Mouse (Mus musculus) right cerebral cortex, adult 18-20 months (tissue): ENCODE data around the gene Acot3.
A peak's percentile ranks its signal among the peaks of the same experiment; 100 is the strongest.
"Not testable (repeated sequence)": the region's sequence is repeated elsewhere in the genome, so short reads cannot be mapped to it uniquely, and the experiment has no call there.

ENCODE experiments used
- DNase-seq: peaks from one replicate; pipeline ENCODE4 v3.0.0; 2022; ENCODE audit warnings: mixed read lengths

The Acot3 gene

GRCm38 (mm10) chr12:84044045-84044444 lies 7.9 kb upstream of the Acot3 start:
- no peak for DNase-seq

- no peak for DNase-seq
Measured at GRCm38 (mm10) chr12:84046906-84047305, 5.0 kb upstream of the Acot3 start.

- not testable (repeated sequence) for DNase-seq
Measured at GRCm38 (mm10) chr12:84050744-84051143, 1.2 kb upstream of the Acot3 start.

GRCm38 (mm10) chr12:84052609-84053008 lies 665 bp downstream of the Acot3 start:
- DNase-seq: no peak

- DNase-seq: no peak
Measured at GRCm38 (mm10) chr12:84053173-84053572, 1.2 kb downstream of the Acot3 start.

GRCm38 (mm10) chr12:84053679-84054391 lies 1.9 kb downstream of the Acot3 start:
- DNase-seq: peak; percentile 30

GRCm38 (mm10) chr12:84060946-84061345 lies 9.0 kb downstream of the Acot3 start:
- no peak for DNase-seq

- DNase-seq: no peak
Measured at GRCm38 (mm10) chr12:84062336-84062735, 10.4 kb downstream of the Acot3 start.

- DNase-seq: no peak
Measured at GRCm38 (mm10) chr12:84063228-84063627, 11.3 kb downstream of the Acot3 start.

GRCm38 (mm10) chr12:84063833-84064232 lies 11.9 kb downstream of the Acot3 start:
- DNase-seq: no peak

GRCm38 (mm10) chr12:84064621-84065020 lies 12.7 kb downstream of the Acot3 start:
- DNase-seq: no peak

- DNase-seq: no peak
Measured at GRCm38 (mm10) chr12:84067752-84068151, 15.8 kb downstream of the Acot3 start.

GRCm38 (mm10) chr12:84068296-84068695 lies 16.4 kb downstream of the Acot3 start:
- DNase-seq: no peak

- DNase-seq: no peak
Measured at GRCm38 (mm10) chr12:84068986-84069385, 17.0 kb downstream of the Acot3 start, which contains the start of gene Acot5. Acot5 (plus strand) TSS chr12:84069325.

- peak; percentile 29 for DNase-seq
Measured at GRCm38 (mm10) chr12:84069582-84069981, 17.6 kb downstream of the Acot3 start.

GRCm38 (mm10) chr12:84071696-84072095 lies 19.8 kb downstream of the Acot3 start:
- DNase-seq: peak; percentile 73

GRCm38 (mm10) chr12:84077371-84077990 lies 25.5 kb downstream of the Acot3 start:
- no peak for DNase-seq

- no peak for DNase-seq
Measured at GRCm38 (mm10) chr12:84083842-84084241, 31.9 kb downstream of the Acot3 start.

- no peak for DNase-seq
Measured at GRCm38 (mm10) chr12:84084581-84084980, 32.6 kb downstream of the Acot3 start.

- not testable (repeated sequence) for DNase-seq
Measured at GRCm38 (mm10) chr12:84094666-84095065, 42.7 kb downstream of the Acot3 start.

- DNase-seq: no peak
Measured at GRCm38 (mm10) chr12:84099605-84100004, 47.7 kb downstream of the Acot3 start.

- DNase-seq: no peak
Measured at GRCm38 (mm10) chr12:84100071-84100470, 48.1 kb downstream of the Acot3 start.

- peak; percentile 40 for DNase-seq
Measured at GRCm38 (mm10) chr12:84100604-84101492, 48.9 kb downstream of the Acot3 start, which contains the start of gene Acot6. Acot6 (plus strand) TSS chr12:84100654.
